Mouse (Mus musculus): ENCODE data around the gene Gpr84. TPM values are rescaled to one million over a fixed set of nuclear protein-coding genes. Genes with fewer than 3 reads are reported as not detected.

The Gpr84 gene
- total RNA-seq, 2 experiments from 2014 or later: 0.42 to 0.45 TPM

DNA sequence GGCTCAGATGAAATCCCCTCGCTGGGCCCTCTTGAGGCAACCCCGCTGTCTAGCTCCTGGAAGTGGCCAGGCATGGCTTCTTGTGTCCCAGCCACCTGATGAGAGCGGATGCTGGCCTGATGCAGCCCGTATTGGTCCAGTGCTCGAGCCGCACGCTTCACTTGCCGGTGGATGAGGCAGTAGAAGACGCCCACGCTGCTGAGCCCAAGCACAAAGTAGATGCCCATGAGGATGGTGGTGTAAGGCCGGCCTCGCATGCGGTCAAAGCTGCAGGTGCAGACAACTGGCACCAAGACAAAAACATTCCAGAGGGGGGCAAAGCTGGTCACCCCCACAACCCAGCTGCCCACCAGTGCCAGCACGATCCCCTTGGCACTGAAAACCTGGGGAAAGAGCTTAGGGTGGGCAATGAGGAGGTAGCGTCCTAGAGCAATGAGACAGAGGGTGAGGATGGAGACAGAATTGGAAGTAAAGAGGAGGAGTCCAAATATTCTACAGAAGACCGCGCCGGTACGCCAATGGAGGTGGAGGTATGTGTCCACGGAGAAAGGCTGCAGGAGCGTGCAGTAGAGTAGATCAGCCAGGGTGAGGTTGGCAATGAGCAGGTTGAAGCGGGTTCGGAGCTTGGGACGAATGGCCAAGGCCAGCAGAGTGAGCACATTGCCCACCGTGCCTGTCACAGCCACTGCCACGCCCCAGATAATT lies 1.4 kb downstream of the Gpr84 start:
- no peak for DNase-seq (ENCODE audit: low spot score in 2 of 2)
- intact Hi-C loops (cut with DNase I): loop anchor here (5.0 to 10.0 kb wide), 3 partner anchors 37 to 564 kb away; partner anchors contain the start of gene Copz1

DNA sequence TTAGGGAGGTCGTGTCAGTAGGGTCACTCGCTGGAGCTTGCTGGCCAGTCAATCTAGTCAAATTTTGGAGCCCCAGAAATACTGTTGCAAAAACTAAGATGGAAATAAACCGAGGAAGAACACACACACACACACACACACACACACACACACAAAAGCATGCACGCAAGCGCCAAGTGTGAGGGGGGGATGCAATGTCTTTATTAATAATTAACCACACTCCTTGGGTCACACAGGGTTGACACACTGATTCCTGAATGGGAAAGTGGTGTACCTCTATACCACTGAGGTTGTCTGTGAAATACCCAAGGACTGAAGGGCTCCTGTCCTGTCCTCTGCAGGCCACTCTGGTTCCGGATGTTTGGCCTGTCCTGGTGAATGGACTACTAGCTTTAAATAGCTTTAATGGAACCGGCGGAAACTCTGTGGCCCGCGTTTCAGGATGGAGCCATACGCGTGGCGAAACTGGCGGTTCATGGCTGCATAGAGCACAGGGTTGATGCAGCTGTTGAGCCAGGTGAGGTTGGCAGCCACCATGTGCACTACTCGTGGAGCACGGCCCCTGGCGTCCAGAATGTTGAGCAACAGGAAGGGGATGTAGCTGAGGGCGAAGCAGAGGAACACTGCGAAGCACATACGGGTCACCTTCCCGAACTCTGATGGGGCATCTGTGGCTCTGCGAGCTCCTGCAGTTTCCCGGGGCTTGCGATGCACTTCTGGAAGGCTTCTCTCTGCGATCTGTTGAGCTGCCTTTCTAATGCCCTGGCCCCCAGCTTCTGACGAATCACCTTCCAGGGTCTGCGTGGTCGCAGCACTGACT lies 2.1 kb downstream of the Gpr84 start:
- intact Hi-C loops (cut with DNase I): loop anchor here (5.0 to 10.0 kb wide), 3 partner anchors 36 to 563 kb away; partner anchors contain the start of gene Copz1
- no peak for DNase-seq (ENCODE audit: low spot score in 2 of 2)

DNA sequence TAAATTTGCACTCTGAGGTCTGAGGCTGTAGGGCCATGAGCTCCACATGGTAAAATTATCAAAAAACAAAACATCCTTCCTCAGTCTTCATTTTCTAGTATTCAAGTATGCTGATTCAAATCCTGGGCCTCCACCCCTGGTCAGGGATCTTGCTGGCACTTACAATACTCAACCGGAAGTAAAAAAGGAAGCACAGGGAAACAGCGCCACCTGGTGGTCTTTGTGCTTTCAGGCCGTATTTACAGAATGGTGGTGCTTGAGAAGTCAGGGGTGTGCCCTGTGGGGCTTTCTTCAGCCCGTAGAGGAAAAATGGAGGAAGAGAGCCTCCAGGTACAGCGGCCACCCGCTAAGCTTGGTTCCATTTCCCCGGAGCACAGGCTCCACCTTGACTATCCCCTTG lies 3.3 kb downstream of the Gpr84 start:
- peak; percentile 85 to 92 for DNase-seq (ENCODE audit: low spot score in 2 of 2)
- intact Hi-C loops (cut with DNase I): loop anchor here (2.0 to 10.0 kb wide), 5 partner anchors 22 to 562 kb away; partner anchors contain the start of gene Copz1

DNA sequence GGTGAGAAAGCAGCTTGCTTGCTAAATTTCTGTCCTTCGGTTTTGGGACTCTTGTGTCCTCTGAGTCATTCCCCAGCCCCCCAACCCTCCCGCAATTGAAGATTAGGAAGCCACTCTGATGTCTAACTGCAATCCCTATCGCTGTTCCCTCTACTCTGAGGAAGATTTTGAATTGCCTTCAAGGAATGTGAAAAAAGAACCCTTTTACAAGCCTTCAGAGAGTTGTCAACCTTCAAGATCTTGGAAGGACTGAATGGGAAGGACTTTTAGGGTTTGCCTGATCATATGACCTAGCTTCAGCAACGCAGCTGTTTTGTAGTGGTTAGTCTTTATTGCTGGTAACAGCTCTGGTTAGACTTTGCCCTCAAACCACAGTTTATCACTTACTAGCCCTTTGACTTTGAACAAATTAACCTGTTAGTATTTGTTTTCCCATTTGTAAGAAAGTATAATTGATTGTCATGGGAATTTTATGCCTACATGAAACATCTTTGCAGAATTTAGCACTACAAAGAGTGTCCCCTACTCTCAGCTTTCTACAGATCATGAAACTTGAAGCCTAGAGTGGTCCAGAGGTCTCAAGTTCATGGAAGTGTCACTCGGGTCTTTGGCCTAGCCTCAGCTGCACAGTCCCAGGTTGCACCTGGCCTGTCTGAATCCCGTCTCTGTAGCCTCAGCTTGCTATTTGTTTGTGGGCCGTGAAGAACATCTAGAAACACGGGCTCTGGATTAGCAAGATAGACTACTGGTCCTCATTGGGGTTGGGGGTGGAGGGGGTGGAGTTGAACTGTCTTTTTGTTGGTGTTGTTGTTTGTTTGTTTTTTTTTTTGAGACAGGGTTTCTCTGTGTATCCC lies 4.4 kb downstream of the Gpr84 start:
- intact Hi-C loops (cut with DNase I): loop anchor here (2.0 to 10.0 kb wide), 5 partner anchors 21 to 561 kb away; partner anchors contain the start of gene Copz1

DNA sequence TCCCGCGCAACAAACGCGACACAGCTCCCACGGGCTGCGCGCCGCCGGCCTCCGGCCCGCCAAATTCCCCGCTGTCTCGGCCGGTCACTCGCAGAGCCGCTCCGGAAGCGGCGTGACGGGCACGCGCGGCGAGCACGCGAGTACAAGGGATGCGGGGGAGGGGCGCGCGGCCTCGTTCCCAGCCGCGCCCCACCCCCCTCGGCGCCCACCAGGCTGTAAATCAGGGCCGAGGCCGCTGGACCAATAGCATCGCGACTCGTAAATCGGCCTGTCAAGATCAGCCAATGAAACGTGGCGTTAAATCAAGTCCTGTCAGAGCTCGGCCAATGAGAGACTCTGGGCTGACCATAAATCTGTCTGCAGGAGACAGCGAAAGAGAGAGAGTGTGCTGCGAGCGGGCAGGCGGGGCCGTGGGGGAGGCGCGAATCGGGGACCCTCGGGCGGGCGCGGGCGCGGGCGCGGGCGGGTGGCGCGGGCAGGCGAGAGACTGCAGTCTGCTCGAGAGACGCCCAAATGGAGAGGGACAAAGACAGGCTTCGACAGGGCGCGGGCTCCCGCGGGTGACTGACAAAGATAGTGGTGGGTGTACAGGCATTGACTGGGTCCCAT lies 5.2 kb downstream of the Gpr84 start:
- intact Hi-C loops (cut with DNase I): loop anchor here (5.0 to 10.0 kb wide), 3 partner anchors 33 to 560 kb away; partner anchors contain the start of gene Copz1
- peak; percentile 96 for DNase-seq (ENCODE audit: low spot score in 2 of 2)

More for the DNA sequence above, 4.4 kb downstream of the Gpr84 start:
- no peak for DNase-seq (ENCODE audit: low spot score in 2 of 2)

DNA sequence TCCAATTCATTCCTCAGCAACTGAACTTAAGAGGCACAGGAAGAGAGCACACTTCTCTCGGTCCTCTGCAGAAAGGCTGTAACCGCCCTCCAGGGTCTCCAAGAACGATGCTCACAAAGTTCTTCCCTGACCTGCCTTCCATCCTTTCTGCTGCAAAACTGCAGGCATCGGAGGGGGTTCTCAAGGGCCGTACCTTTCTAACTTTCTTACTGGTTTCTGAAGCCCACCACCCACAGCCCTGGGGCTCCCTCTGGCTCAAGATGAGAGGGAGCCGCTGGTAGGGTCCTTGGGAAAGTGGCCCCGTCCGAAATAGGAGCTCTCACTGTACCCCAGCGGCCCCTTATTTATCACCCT lies 5.8 kb downstream of the Gpr84 start:
- no peak for DNase-seq (ENCODE audit: low spot score in 2 of 2)
- intact Hi-C loops (cut with DNase I): loop anchor here (10.0 kb wide), 1 partner anchor 560 kb away; no protein-coding TSS in a partner anchor

DNA sequence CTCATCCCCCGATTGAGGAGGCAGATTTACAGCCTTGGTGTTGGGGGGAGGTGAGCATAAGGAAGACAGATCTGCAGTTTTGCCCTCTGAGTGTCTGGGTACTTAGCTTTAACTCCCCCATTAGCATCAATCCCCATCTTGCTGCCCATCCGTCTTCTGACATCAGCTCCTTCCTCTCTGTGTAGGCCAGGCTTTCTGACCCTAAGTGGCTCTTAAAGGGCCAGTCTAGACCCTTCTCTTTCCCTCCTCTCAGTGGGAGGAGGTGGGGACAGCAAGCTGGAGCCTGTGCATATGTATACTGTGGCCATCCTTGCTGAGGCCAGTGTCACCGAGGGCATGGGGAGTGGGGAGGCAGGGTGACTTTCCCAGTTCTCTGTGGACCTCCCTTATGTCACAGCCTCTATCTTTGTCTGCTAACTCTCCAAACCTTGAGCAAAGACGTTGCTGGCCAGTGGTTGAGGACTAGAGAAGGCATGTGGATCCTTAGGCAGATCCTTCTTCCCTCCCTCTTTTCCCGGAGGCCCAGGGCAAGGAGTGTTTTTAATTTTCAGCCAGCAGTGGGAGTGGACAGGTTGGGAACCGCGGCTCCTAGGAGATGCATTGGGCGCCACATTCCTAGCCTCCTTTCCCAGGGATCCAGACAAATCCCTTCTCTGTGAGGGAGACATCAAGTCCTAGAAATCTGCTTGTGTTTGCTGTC lies 6.3 kb downstream of the Gpr84 start:
- intact Hi-C loops (cut with DNase I): loop anchor here (10.0 kb wide), 1 partner anchor 559 kb away; no protein-coding TSS in a partner anchor
- no peak for DNase-seq (ENCODE audit: low spot score in 2 of 2)

DNA sequence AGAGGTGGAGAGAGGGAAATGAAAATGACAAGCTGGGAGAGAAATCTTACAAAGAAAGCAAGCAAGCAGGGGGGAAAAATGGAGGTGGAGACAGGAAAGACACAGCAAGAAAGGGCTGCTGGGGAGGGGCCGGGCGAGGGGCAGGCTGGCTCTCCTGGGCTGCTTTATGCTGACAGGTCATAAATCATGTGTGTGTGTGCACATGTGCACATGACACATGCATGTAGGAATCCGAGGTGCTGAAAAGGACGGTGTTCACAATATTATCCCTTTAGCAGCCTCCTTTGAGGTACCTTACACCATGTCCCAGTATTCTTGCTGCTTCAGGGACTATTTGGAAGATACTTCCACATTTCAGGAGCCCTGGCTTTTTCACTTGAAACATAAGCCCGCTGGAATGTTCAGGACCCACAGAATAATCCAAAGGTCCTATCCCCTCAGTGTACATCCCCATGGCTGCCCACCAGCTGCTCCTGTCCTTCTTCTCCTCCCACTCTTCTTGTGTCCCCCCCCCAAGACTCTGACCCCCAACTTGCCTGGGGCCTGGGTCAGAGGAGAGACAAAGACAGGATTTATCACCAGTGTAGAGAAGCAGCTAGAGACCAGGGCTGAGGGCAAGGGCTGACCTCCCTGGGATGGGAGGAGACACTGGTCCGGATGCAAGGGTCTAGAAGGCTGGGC lies 7.9 kb downstream of the Gpr84 start:
- DNase-seq (ENCODE audit: low spot score in 2 of 2): no peak
- intact Hi-C loops (cut with DNase I): loop anchor here (10.0 kb wide), 1 partner anchor 558 kb away; no protein-coding TSS in a partner anchor

DNA sequence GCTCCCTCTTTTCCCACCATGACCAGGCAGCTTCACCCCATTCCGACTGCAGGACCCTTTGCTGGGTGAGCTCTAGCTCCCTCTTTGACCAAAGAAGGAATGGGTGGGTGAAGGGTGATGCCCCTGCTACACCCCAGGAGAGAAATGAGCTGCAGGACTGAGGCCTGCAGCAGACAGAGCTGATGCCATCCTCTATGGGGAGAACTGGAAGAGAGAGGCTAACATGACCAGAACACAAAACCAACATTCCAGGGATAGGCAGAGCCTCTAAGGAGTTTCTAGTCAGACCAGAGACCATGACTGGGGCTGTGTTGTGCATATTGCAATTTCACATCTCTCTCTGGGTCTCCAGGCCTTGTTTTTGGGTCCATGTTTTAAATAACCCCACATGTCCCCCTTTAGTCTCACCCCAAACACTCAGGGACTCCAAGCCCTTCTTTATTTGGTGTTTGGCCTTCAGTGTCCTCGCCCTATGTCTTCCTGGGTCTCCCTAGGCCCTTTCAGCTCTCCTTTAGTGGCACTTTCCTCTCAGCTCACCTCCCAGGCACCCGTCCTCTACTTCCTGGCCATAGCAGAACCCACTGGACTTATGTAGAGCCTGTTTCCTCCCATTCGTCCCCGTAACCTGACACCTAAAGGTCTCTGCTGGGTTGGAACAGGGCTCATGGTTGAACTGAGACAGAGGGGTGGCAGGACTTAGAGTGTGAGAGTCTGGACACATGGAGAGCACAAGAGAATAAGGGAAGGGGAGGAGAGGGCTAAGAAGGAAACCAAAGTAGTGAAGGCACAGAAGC lies 8.7 kb downstream of the Gpr84 start:
- no peak for DNase-seq (ENCODE audit: low spot score in 2 of 2)
- intact Hi-C loops (cut with DNase I): loop anchor here (10.0 kb wide), 1 partner anchor 557 kb away; no protein-coding TSS in a partner anchor

DNA sequence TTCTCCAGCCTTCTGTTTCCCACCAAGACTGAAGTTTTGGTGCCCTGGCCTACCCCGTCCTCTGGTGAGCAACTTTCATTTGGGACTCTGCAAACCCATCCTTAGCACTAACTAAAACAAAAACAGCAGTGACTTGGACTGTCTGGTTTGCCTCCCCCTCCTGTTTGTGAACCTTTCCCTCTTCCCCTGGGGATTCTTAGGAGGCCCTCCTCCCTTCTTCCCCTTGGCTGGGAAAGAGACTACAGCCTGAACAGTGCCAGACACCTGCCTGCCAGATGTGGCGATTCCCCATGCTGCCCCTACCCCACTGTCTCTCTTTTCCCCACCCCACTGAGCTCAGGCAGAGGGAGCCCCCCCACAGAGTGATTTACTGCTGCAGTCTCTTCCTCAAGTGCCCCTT lies 9.4 kb downstream of the Gpr84 start:
- no peak for DNase-seq (ENCODE audit: low spot score in 2 of 2)
- intact Hi-C loops (cut with DNase I): loop anchor here (10.0 kb wide), 1 partner anchor 556 kb away; no protein-coding TSS in a partner anchor

DNA sequence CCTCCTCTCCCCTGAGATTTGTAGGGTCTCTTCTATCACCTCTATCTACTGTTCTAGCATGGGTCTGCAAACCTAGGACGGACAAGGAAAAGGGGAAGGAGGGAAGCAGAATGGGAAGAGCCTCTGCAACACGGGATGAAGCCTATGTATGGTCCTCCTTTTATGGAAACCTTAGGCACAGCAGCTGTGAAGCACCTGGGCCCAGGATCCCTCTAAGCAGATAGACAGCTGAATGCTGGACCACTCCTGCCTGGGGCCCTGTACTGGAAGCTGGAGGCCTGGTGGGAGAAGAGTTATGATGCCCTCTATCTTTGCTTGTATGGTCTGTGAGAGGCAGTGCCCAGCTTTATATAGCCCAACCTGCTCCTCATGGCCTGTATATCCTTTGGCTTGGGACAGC lies 9.9 kb downstream of the Gpr84 start:
- no peak for DNase-seq (ENCODE audit: low spot score in 2 of 2)
- intact Hi-C loops (cut with DNase I): loop anchor here (10.0 kb wide), 1 partner anchor 556 kb away; no protein-coding TSS in a partner anchor

DNA sequence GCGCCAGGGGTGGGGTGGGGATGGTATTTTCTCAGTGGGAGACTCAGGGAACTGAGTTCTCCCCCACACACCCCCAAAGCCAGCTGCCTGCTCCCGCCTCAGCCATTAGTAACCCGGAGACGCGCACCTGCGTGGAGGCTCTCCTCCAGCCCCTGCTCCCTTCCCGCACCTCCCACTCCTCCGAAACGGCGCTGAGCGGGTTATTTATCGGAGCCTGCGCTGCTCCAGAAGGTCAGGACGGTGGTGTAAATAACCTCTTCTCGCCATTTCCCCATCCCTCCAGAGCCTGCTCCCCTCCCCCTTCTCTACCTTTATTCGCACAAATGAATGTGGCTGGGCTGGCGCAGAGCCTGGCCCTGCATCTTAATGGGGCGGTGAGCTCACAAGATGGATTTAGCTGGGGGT lies 10.3 kb downstream of the Gpr84 start:
- peak; percentile 59 to 69 for DNase-seq (ENCODE audit: low spot score in 2 of 2)
- intact Hi-C loops (cut with DNase I): loop anchor here (10.0 kb wide), 1 partner anchor 555 kb away; no protein-coding TSS in a partner anchor

DNA sequence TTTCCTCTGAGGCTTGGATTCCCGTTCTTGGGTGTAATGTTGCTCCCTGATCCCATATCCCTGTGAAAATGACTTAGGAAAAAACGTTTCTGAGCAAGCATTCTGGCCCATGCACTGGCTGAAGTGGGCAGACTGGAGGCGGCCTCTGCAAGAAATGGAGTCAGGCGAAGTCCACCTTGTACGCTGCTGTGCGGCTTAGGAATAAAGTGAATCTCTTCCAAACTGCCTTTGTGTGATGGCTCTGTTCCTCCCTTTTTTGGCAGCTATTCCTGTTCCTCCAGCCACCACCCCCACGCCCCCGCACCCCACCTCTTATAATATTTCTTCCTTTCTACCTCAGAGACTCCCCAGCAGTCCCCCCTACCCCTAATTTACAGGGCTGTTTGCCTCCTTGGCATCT lies 10.8 kb downstream of the Gpr84 start:
- no peak for DNase-seq (ENCODE audit: low spot score in 2 of 2)
- intact Hi-C loops (cut with DNase I): loop anchor here (10.0 kb wide), 1 partner anchor 555 kb away; no protein-coding TSS in a partner anchor

DNA sequence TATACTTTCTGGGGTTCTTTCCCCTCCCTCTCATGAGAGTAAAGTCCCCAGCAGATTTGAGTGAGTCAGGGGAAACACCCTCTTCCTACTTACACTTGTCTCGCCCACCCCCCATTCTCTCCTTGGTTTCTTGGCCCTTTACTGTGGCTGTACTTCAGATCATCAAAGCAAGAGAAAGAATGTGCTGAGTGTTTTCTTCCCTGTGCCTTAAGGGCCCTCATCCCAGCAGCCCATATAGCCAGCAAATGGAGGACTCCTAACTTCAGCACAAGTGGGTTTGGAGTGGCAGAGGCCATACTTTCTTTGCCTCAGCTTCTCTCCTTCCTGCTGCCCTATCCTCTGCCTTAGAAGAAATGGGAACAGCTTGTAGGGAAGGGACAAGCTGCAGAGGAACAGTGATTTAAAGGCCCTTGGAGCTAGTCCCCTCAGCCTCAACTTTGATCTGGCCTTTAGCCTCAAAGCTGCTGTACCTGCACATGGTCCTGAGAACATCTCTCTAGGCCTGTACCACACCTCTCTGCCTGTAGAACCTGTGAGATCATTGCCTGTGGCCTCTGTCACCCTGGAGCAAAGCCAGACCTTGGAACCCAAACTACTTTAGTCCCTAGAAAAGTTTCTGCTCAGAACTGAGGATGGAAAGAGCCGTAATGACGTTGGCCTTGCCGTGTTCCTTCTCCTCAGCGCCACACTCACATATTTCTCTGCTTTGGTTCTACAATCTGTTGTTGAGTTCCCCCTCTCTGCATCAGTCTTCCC lies 11.4 kb downstream of the Gpr84 start:
- intact Hi-C loops (cut with DNase I): no loop called here
- no peak for DNase-seq (ENCODE audit: low spot score in 2 of 2)

DNA sequence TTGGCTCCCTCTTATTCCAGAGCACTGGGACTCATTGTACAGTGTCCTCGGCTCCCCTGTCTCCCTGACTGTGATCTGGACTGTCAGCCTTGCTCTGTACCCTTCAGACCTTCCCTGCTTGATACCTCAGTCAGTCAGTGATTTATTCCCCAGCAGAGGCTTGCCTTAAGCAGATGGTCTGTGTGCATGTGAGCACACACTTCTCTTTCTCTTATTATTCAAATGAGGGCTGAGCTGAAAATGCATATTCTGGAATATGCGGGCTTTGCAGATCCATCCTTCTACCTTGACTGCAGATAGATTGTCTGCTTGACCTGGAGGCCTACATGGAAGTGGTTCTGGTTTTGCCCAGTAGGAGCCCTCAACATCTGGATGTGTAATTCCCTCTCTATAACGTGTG lies 12.4 kb downstream of the Gpr84 start:
- intact Hi-C loops (cut with DNase I): no loop called here
- no peak for DNase-seq (ENCODE audit: low spot score in 2 of 2)

DNA sequence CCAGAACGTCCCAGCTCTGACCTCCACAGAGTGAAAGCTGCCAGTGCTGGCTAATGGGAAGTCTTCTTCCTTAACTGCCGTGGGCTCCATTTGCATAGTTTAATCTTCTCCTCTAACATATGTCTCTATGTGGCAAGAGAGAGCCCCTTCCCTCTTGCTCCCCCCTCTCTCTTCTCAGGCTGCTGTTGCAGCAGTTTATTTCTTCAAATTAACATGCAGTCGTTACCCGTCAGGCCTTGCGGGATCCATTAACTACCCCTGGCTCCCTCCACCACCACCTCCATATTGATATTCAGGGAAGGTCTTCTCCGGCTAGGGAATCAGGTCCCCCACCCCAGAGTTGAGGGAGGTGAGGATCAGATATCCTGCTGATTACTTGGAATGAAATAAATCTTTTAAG lies 13.1 kb downstream of the Gpr84 start:
- intact Hi-C loops (cut with DNase I): no loop called here

More for the DNA sequence above, 13.1 kb downstream of the Gpr84 start:
- DNase-seq (ENCODE audit: low spot score in 2 of 2): no peak
